Mouse (Mus musculus) megakaryocyte-erythroid progenitor cell, adult 5 weeks (primary cell): ENCODE results near the gene Rnf103. TPM values are rescaled to one million over a fixed set of nuclear protein-coding genes. Genes with fewer than 3 reads are reported as not detected.

Experiments used
- polyA plus RNA-seq: library from polyadenylated mRNA; stranded (reverse); fragments of >175 nt; gene quantifications from 2 replicates; pipeline ENCODE4 v1.2.3, GENCODE M21; 2012

Gene Rnf103
- polyA plus RNA-seq = 13.5 and 16.4 TPM in 2 replicates

GRCm38 (mm10) chr6:71493675-71494340 lies at the start of gene Rnf103:
Rnf103 (plus strand) TSS chr6:71493894.

GRCm38 (mm10) chr6:71543686-71544499 lies 50.2 kb downstream of the Rnf103 start, which contains the start of gene Chmp3:
Chmp3 (plus strand) TSS chr6:71543797.

Other genes with a start within 250 kb of the Rnf103 start
- gene Krcc1, start 222.2 kb upstream of the Rnf103 start, polyA plus RNA-seq = 46.4 and 59.3 TPM in 2 replicates
- gene Smyd1, start 171.7 kb upstream of the Rnf103 start, polyA plus RNA-seq = not detected in 2 replicates
- gene Cd8b1, start 171.1 kb upstream of the Rnf103 start, polyA plus RNA-seq = not detected in 2 replicates
- gene Cd8a, start 120.5 kb upstream of the Rnf103 start, polyA plus RNA-seq = 0.13 TPM in 1 of 2 replicates, not detected in the other
- gene Rmnd5a, start 53.3 kb upstream of the Rnf103 start, polyA plus RNA-seq = 6.4 and 6.8 TPM in 2 replicates
- 19.6 and 23.0 TPM in 2 replicates for gene Chmp3, start 49.9 kb downstream of the Rnf103 start, polyA plus RNA-seq
- gene Kdm3a, start 139.1 kb downstream of the Rnf103 start, polyA plus RNA-seq = 5.5 and 8.0 TPM in 2 replicates
- gene Reep1, start 213.7 kb downstream of the Rnf103 start, polyA plus RNA-seq = 0.50 and 0.61 TPM in 2 replicates